Mouse (Mus musculus) forebrain, postnatal 0 days (tissue): Measurements from ENCODE around the gene 1700003F12Rik. TPM values are rescaled to one million over a fixed set of nuclear protein-coding genes. Genes with fewer than 3 reads are reported as not detected.

ENCODE experiments used
- ATAC-seq: fragments of 200-750 bp; cut with Nextera tagmentation; 2 replicates; pipeline ENCODE4 v1.8.0; 2017; ENCODE audit warnings: mild to moderate bottlenecking, moderate library complexity
- DNase-seq: peaks from one replicate; pipeline ENCODE4 v3.0.0-alpha.2; 2015
- H3K27ac ChIP-seq: fragments of 300-500 bp; sonication (generic); 2 replicates; pipeline ENCODE4 v1.5.1; 2014; ENCODE audit warnings: low read depth, mild to moderate bottlenecking, antibody characterized with exemption, low read length, moderate library complexity, mixed read lengths
- H3K27me3 ChIP-seq: fragments of 300-500 bp; sonication (generic); 2 replicates; pipeline ENCODE4 v1.6.1; 2014; ENCODE audit warnings: mild to moderate bottlenecking, low read length, mixed read lengths; ENCODE audit not compliant: insufficient read depth
- H3K36me3 ChIP-seq: fragments of 300-500 bp; sonication (generic); 2 replicates; pipeline ENCODE4 v1.6.1; 2014; ENCODE audit warnings: mild to moderate bottlenecking, moderate library complexity; ENCODE audit not compliant: insufficient read depth
- H3K4me1 ChIP-seq: fragments of 300-500 bp; sonication (generic); 2 replicates; pipeline ENCODE4 v1.6.1; 2014; ENCODE audit warnings: antibody characterized with exemption; ENCODE audit not compliant: insufficient read depth
- H3K4me2 ChIP-seq: fragments of 300-500 bp; sonication (generic); 2 replicates; pipeline ENCODE4 v1.6.1; 2014; ENCODE audit warnings: low read depth, mild to moderate bottlenecking, moderate library complexity
- H3K4me3 ChIP-seq: fragments of 300-500 bp; sonication (generic); 2 replicates; pipeline ENCODE4 v1.5.1; 2014; ENCODE audit warnings: low read depth, low read length, mixed read lengths
- H3K9ac ChIP-seq: fragments of 300-500 bp; sonication (generic); 2 replicates; pipeline ENCODE4 v1.6.1; 2014; ENCODE audit warnings: mild to moderate bottlenecking
- H3K9me3 ChIP-seq: fragments of 300-500 bp; sonication (generic); 2 replicates; pipeline ENCODE4 v1.6.1; 2016; ENCODE audit warnings: low read length
- CTCF ChIP-seq: sonication (generic); IDR thresholded peaks from 2 replicates; pipeline ENCODE4 v1.5.1; 2016; ENCODE audit warnings: antibody characterized with exemption, control low read depth, low read depth
- WGBS: fragments of 180-500 bp; shearing (Covaris S2); extraction: QIAGEN DNeasy Blood & Tissue Kit; methylation state at CpG from one replicate; pipeline ENCODE4 v1.1.7; 2014; 5-methylcytosine and 5-hydroxymethylcytosine counted together
- polyA plus RNA-seq: library from polyadenylated mRNA; unstranded; fragments of >200 nt; fragmentation: Nextera tagmentation; extraction: Ambion mirVana; gene quantifications from 2 replicates; pipeline ENCODE4 v1.2.1, GENCODE M21; 2015
- total RNA-seq: library from RNA; depleted of rRNA; stranded (reverse); fragments of >200 nt; gene quantifications from 2 replicates; pipeline ENCODE4 v1.2.3, GENCODE M21; 2014

The 1700003F12Rik gene
- total and polyA plus RNA-seq, 2 experiments from 2014 or later, result 1.7 to 2.8 TPM

- no peak overlapping the region for H3K4me2 ChIP-seq
- TF ChIP-seq CTCF, result no peak
- no peak overlapping the region for H3K27ac ChIP-seq
- no peak for ATAC-seq
- no peaks in the 10 kb centered on the region for H3K9me3 ChIP-seq
- H3K4me3 ChIP-seq, result no peak overlapping the region
- 73% methylated on average over 6 of the region's 6 CpGs for WGBS
- no peak for DNase-seq
- H3K9ac ChIP-seq, result no peak overlapping the region
- H3K36me3 ChIP-seq, result no peaks in the 10 kb centered on the region
- peaks cover 19% of the 10 kb centered on the region for H3K4me1 ChIP-seq
- no peaks in the 10 kb centered on the region for H3K27me3 ChIP-seq
These were observed 8.3 kb downstream of the 1700003F12Rik start for GRCm38 (mm10) chr2:154555235-154555634.

GRCm38 (mm10) chr2:154557184-154557832 lies 10.4 kb downstream of the 1700003F12Rik start:
- TF ChIP-seq CTCF, result no peak
- Histone ChIP-seq H3K4me1 (peaks cover 15% of the 10 kb centered on the region), H3K27ac (no peak overlapping the region), H3K27me3 (no peaks in the 10 kb centered on the region), H3K9me3 (no peaks in the 10 kb centered on the region), H3K4me3 (no peak overlapping the region), H3K9ac (no peak overlapping the region), H3K36me3 (no peaks in the 10 kb centered on the region), H3K4me2 (peak overlapping the region; percentile 73)
- ATAC-seq (no peak), DNase-seq (no peak)
- WGBS, result 51% methylated on average over 5 of the region's 5 CpGs

GRCm38 (mm10) chr2:154558264-154559039 lies 11.6 kb downstream of the 1700003F12Rik start, which contains the start of gene Necab3:
TSS of gene Necab3 (minus strand) at chr2:154558890.
- peak; percentile 77 for ATAC-seq
- peak within 1 kb of the TSS; percentile 52 for H3K9ac ChIP-seq
- DNase-seq, result peak; percentile 51
- no peak for TF ChIP-seq CTCF
- no peaks in the 10 kb centered on the region for H3K9me3 ChIP-seq
- H3K27me3 ChIP-seq, result no peaks in the 10 kb centered on the region
- H3K4me2 ChIP-seq, result peak within 1 kb of the TSS; percentile 73
- H3K27ac ChIP-seq, result no peak within 1 kb of the TSS; the same call in 1 of the 2 replicates
- WGBS, result 5% methylated on average over 34 of the region's 34 CpGs
- no peaks in the 10 kb centered on the region for H3K36me3 ChIP-seq
- peaks cover 13% of the 10 kb centered on the region for H3K4me1 ChIP-seq
- H3K4me3 ChIP-seq, result peak within 1 kb of the TSS; percentile 43

DNA sequence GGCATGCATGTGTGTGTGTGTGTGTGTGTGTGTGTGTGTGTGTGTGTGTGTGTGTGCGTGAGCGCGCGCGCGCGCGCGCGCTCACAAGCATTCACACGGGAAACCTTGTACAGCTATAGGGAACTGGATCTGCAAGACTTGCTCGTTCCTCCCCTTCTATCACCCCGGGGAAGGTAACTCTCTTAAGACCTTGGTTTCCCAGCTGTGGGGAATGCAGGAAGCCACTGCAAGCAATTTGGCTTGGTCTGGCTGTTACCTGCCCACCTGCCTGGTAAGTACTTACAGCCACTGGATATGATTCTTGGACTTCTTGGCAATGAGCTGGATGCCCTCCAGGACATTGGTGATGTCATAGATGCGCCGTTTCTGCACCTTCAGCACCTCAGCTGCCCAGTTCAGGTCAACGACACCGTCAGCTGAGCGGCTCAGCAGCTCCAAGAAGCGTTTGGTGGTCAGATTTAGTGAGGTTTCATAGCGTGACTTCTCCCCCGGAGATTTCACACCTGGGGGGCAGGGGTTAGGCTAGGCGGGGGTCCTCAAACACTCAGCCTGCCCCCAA lies 16.8 kb downstream of the 1700003F12Rik start:
- peaks cover 6% of the 10 kb centered on the region; the same call in 1 of the 2 replicates for H3K4me1 ChIP-seq
- ATAC-seq (no peak), DNase-seq (no peak)
- no peaks in the 10 kb centered on the region for H3K27me3 ChIP-seq
- no peak overlapping the region for H3K4me2 ChIP-seq
- H3K9me3 ChIP-seq, result no peaks in the 10 kb centered on the region
- H3K4me3 ChIP-seq, result no peak overlapping the region
- no peak for TF ChIP-seq CTCF
- WGBS, result 96% methylated on average over 22 of the region's 22 CpGs
- H3K27ac ChIP-seq, result no peak overlapping the region
- H3K36me3 ChIP-seq, result no peaks in the 10 kb centered on the region
- no peak overlapping the region for H3K9ac ChIP-seq

DNA sequence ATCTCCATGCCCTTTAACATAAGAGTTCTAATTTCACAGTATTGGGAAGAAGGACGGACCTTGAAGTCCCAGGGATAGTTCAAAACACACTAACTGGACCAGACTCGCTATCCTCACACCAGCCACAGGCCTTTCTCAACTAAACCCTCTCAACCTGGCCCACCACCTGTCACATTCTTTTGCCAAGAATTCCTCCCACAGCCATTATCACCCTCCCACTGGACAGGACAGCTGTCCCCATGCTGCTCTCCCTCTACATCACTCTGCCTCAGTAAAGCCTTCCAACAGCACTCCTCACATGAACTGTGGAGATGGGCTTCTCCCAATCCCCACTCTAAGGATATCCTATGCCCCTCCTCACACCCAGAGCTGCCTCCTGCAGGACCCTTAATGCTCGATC lies 18.7 kb downstream of the 1700003F12Rik start:
- Histone ChIP-seq H3K9me3 (no peaks in the 10 kb centered on the region), H3K4me1 (peaks cover 10% of the 10 kb centered on the region; the same call in 1 of the 2 replicates), H3K4me3 (no peak overlapping the region), H3K27me3 (no peaks in the 10 kb centered on the region), H3K27ac (no peak overlapping the region), H3K36me3 (no peaks in the 10 kb centered on the region), H3K9ac (no peak overlapping the region), H3K4me2 (no peak overlapping the region)
- ATAC-seq, result no peak
- no peak for TF ChIP-seq CTCF
- WGBS, result 62% methylated on average over 3 of the region's 3 CpGs
- DNase-seq, result no peak

DNA sequence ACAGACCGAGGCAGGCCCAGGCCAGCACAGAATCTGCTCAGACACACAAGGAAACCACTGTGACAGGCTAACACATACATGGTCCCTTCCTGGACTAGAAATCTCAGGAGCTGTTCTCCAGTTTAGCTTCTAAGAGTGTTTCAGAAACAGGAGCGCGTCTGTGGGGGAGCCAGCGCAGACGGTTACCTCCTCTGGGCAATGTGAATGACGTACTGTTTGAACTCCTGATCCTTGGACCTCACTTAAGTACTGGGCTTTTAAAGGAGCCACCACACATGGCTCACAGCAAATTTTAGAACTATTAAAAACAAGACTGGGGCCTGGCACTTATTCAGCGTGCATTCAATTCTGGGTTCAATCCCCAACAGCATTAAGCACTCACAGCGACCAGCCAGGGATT lies 19.8 kb downstream of the 1700003F12Rik start:
- H3K9me3 ChIP-seq, result no peaks in the 10 kb centered on the region
- peaks cover 10% of the 10 kb centered on the region; the same call in 1 of the 2 replicates for H3K4me1 ChIP-seq
- DNase-seq (no peak), ATAC-seq (no peak)
- no peak for TF ChIP-seq CTCF
- no peak overlapping the region for H3K4me3 ChIP-seq
- H3K9ac ChIP-seq, result no peak overlapping the region
- H3K27ac ChIP-seq, result no peak overlapping the region
- WGBS, result 45% methylated on average over 8 of the region's 8 CpGs
- H3K27me3 ChIP-seq, result no peaks in the 10 kb centered on the region
- no peak overlapping the region for H3K4me2 ChIP-seq
- no peaks in the 10 kb centered on the region for H3K36me3 ChIP-seq
